Comparison of ENCODE assay signal across 8 mouse cellular contexts in the genomic region with DNA sequence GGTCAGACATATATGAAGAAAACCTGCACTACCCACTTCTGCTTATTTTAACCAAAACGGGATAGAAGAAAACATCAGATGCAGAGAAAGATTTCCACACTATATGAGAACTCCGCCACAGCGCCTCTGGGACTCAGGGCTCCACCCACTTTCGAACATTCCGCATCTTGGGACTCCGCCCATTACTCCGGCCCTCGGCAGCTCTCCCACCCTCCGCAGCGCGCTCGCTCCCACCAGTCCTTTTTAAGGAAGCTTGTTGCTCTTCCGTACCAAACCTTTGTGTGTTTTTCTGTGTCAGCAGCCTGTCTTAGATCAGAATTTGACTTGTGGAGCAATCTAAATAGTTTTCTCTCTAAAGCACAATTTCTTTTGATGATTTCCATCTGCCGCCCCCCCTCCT.
DNase-seq lines count a peak whose midpoint lies in the region; ATAC-seq and TF ChIP-seq lines count a peak whose summit lies in the region.
"Had no signal": no experiment of that assay in that cellular context is flagged by ENCODE, and none has a peak within 500 bp of the region (broad histone marks: within the 10 kb centered on the region; RNA-seq: fewer than 3 reads in every experiment).

No protein-coding gene starts in this region.

- H3K27me3 ChIP-seq in lung, embryonic 14.5 days (ENCODE audit: insufficient read depth, low read length) = peaks cover 96% of the 10 kb centered on the region
- peaks cover 67% of the 10 kb centered on the region for H3K27me3 ChIP-seq in forebrain, embryonic 16.5 days (replicated peaks; ENCODE audit: control insufficient read depth, insufficient read depth, low read length)
- H3K27me3 ChIP-seq in neural tube, embryonic 11.5 days (ENCODE audit: control insufficient read depth, insufficient read depth, low read length) = peaks cover 99% of the 10 kb centered on the region

- peak; percentile 72 for DNase-seq in lung, embryonic 14.5 days
- no peak for DNase-seq in lung, postnatal 25 days (ENCODE audit: low spot score)
- DNase-seq in embryo, embryonic 10.5 days (ENCODE audit: low spot score) = peak; percentile 80
- peak; percentile 64 for DNase-seq in neural tube, embryonic 11.5 days (ENCODE audit: low spot score)
- DNase-seq in spleen, postnatal 4 days (ENCODE audit: low spot score in 2 of 2) = no peak

- no peaks in the 10 kb centered on the region for H3K4me1 ChIP-seq in lung, embryonic 14.5 days (ENCODE audit: insufficient read depth)
- H3K4me1 ChIP-seq in forebrain, embryonic 16.5 days (replicated peaks; ENCODE audit: control insufficient read depth, insufficient read depth, low read length) = peaks cover 16% of the 10 kb centered on the region
- H3K4me1 ChIP-seq in neural tube, embryonic 11.5 days (ENCODE audit: control insufficient read depth, insufficient read depth, low read length) = 0 out of 2 replicates have a peak, but pooled peaks cover 4% of the 10 kb centered on the region

- H3K9me3 ChIP-seq in lung, embryonic 14.5 days (ENCODE audit: low read depth, low read length) = no peaks in the 10 kb centered on the region
- H3K9me3 ChIP-seq in forebrain, embryonic 16.5 days (ENCODE audit: control insufficient read depth, low read length) = no peaks in the 10 kb centered on the region
- no peaks in the 10 kb centered on the region for H3K9me3 ChIP-seq in neural tube, embryonic 11.5 days (ENCODE audit: control insufficient read depth, low read length)

- no peak overlapping the region for H3K4me3 ChIP-seq in lung, embryonic 14.5 days (ENCODE audit: low read depth, low read length)
- no peak overlapping the region for H3K4me3 ChIP-seq in forebrain, embryonic 16.5 days (replicated peaks; ENCODE audit: low read length)
- H3K4me3 ChIP-seq in neural tube, embryonic 11.5 days (ENCODE audit: low read depth, low read length) = no peak overlapping the region
- H3K4me3 ChIP-seq: myocyte had no signal

- no peak; the same call in 1 of the 2 replicates for ATAC-seq in lung, embryonic 14.5 days (ENCODE audit: insufficient read depth)
- 0 out of 2 replicates have a peak, but pooled peaks have one; percentile 32 for ATAC-seq in forebrain, embryonic 16.5 days
- peak; percentile 72 for ATAC-seq in neural tube, embryonic 11.5 days (ENCODE audit: insufficient read depth, low FRiP score, low TSS enrichment)
- ATAC-seq in erythroid progenitor cell, adult 5-6 weeks (replicated peaks; ENCODE audit: low FRiP score, poor library complexity, severe bottlenecking) = no peak

- no peaks in the 10 kb centered on the region for H3K36me3 ChIP-seq in lung, embryonic 14.5 days (ENCODE audit: insufficient read depth)
- no peaks in the 10 kb centered on the region for H3K36me3 ChIP-seq in forebrain, embryonic 16.5 days (ENCODE audit: control insufficient read depth, insufficient read depth)
- H3K36me3 ChIP-seq in neural tube, embryonic 11.5 days (ENCODE audit: control insufficient read depth, insufficient read depth, low read length) = no peaks in the 10 kb centered on the region

- H3K4me2 ChIP-seq in lung, embryonic 14.5 days = no peak overlapping the region
- 0 out of 2 replicates have a peak overlapping the region, but pooled peaks have one; percentile 10 for H3K4me2 ChIP-seq in forebrain, embryonic 16.5 days (ENCODE audit: low read length)
- H3K4me2 ChIP-seq in neural tube, embryonic 11.5 days (ENCODE audit: low read depth) = no peak overlapping the region

- no peak overlapping the region for H3K27ac ChIP-seq in lung, embryonic 14.5 days (ENCODE audit: low read depth)
- no peak overlapping the region for H3K27ac ChIP-seq in forebrain, embryonic 16.5 days (ENCODE audit: low read length)
- H3K27ac ChIP-seq in neural tube, embryonic 11.5 days (ENCODE audit: low read depth, low read length) = no peak overlapping the region

- 1% methylated on average over 14 of the region's 14 CpGs for WGBS in lung, embryonic 14.5 days
- 2% methylated on average over 14 of the region's 14 CpGs for WGBS in forebrain, embryonic 16.5 days
- WGBS in neural tube, embryonic 11.5 days = 1% methylated on average over 14 of the region's 14 CpGs

- TF ChIP-seq CTCF in lung, embryonic 14.5 days (IDR thresholded peaks at IDR 0.05; ENCODE audit: low read depth) = no peak

- H3K9ac ChIP-seq in lung, embryonic 14.5 days = no peak overlapping the region
- no peak overlapping the region for H3K9ac ChIP-seq in forebrain, embryonic 16.5 days (replicated peaks; ENCODE audit: low read depth, low read length)
- no peak overlapping the region for H3K9ac ChIP-seq in neural tube, embryonic 11.5 days (ENCODE audit: low read length)

Comparison
In these comparisons a context has a peak if more than half of its experiments do, and no peak if none do; other contexts are left out.
1. DNase-seq: peak in lung, embryonic 14.5 days (single experiment), embryo, embryonic 10.5 days (single experiment) and neural tube, embryonic 11.5 days (single experiment); none in lung, postnatal 25 days (single experiment) and spleen, postnatal 4 days (0 of 2).
2. ATAC-seq: peak in forebrain, embryonic 16.5 days (single experiment) and neural tube, embryonic 11.5 days (single experiment); none in lung, embryonic 14.5 days (single experiment) and erythroid progenitor cell, adult 5-6 weeks (single experiment).